Mouse (Mus musculus): ENCODE results near the gene Txn1. TPM values are rescaled to one million over a fixed set of nuclear protein-coding genes. Genes with fewer than 3 reads are reported as not detected.

Txn1 gene
- polyA plus RNA-seq, 1 experiment from 2014 or later, result 314 TPM

DNA sequence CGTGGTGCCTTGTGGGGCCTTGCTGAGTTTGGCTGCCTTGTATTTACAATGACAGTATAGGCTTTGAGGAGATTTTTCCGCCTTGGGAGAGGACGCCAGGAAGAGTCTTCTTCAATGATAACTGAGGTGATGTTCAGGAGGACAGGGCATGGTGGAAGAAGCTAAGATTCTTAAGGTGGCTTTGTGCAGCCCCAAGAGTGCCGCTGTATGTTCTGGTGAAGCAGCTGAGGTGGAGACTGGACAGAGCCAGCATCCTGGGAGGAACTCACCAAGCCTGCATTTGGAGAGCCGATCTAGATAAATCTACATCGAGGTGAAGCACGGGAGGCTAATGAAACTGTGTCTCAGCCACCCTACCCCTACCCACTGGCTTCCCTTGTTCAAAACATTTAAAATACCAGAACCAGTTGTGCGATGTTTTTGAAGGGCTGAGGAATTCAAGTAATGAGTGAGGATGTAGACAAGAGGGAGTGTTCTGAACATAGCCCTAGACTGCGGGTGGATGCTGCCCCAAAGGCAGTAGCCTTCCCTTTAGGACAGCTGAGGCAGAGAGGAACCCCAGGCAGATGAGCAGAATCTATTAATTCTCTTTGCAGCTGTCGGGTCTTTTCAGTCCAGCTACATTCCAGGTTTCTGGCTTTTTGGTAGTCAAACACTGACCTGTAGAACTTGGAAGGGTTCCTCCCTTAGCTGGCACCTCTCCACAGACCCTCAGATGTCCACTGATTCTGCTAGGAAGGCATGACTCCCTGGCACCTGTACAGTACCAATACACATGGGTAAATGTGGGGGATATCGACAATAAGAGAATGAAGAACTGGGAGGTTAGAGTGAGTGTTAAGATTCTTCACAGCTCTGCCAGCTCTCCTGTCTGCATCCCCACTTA is 1.2 kb upstream of the Txn1 start:
- Histone ChIP-seq H3K27me3 (no peaks in the 10 kb centered on the region), H3K4me1 (peaks cover 24% of the 10 kb centered on the region), H3K9ac (no peak overlapping the region), H3K4me2 (replicated peaks) (peak overlapping the region; percentile 72), H3K36me3 (no peaks in the 10 kb centered on the region), H3K27ac (peak overlapping the region; percentile 81; the same call in 1 of the 2 replicates), H3K9me3 (replicated peaks) (no peaks in the 10 kb centered on the region), H3K4me3 (peak overlapping the region; percentile 81)
- 53% methylated on average over 11 of the region's 11 CpGs for WGBS
- ATAC-seq (ENCODE audit: low FRiP score), result no peak

GRCm38 (mm10) chr4:57955544-57955958 is 660 bp downstream of the Txn1 start:
- peak; percentile 49 for ATAC-seq (ENCODE audit: low FRiP score)
- Histone ChIP-seq H3K36me3 (peaks cover 16% of the 10 kb centered on the region), H3K27ac (peak overlapping the region; percentile 89), H3K27me3 (no peaks in the 10 kb centered on the region), H3K9ac (peak overlapping the region; percentile 85), H3K4me2 (replicated peaks) (peak overlapping the region; percentile 72), H3K4me3 (peak overlapping the region; percentile 81), H3K4me1 (peaks cover 24% of the 10 kb centered on the region), H3K9me3 (replicated peaks) (peaks cover 10% of the 10 kb centered on the region)
- WGBS, result under 1% methylated on average over 25 of the region's 25 CpGs

DNA sequence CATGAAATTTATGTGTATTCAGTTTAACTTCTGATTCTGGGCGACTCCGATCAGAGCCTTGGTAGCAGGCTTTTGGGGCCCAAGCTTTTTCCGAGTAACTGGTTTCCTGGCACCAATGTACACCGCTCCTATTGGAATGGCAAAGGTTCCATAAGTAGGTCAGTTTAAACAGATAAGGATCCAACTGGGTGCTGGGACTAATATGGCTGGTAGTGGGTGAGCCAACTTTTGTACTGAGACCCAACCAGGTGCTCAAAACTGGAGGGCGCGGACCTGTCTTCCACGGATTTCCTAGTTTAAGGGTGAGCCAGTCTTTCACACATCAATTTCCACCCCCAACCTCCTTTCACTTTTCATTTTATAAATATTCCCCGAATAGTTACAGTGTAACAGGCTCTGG is 1.2 kb downstream of the Txn1 start:
- H3K27me3 ChIP-seq, result no peaks in the 10 kb centered on the region
- peaks cover 22% of the 10 kb centered on the region for H3K36me3 ChIP-seq
- 72% methylated on average over 8 of the region's 8 CpGs for WGBS
- H3K9ac ChIP-seq, result peak overlapping the region; percentile 85; the same call in 1 of the 2 replicates
- peak overlapping the region; percentile 81 for H3K4me3 ChIP-seq
- H3K27ac ChIP-seq, result no peak overlapping the region
- peak overlapping the region; percentile 72 for H3K4me2 ChIP-seq (replicated peaks)
- peaks cover 24% of the 10 kb centered on the region for H3K4me1 ChIP-seq
- H3K9me3 ChIP-seq (replicated peaks), result peaks cover 10% of the 10 kb centered on the region
- no peak for ATAC-seq (ENCODE audit: low FRiP score)

DNA sequence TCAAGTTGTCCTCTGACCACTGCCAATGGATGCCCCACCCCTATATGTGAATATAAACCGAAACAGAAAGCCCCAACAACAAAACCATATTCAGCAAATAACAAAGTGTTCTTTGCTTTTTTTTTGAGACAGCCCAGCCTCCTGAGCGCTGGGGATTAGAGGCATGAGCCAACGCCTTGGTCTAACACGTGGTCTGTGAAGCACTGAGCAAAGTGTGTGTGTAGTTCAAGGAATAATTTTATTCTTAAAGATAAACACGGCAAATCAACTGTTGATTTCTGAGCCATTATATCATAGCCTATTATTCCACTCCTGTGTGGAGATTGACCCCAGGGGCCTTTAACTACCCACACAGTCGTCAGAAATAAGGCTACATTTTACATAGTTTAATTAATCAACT is 1.6 kb downstream of the Txn1 start:
- peaks cover 10% of the 10 kb centered on the region for H3K9me3 ChIP-seq (replicated peaks)
- H3K4me3 ChIP-seq, result peak overlapping the region; percentile 81; the same call in 1 of the 2 replicates
- WGBS, result 87% methylated on average over 6 of the region's 6 CpGs
- peaks cover 26% of the 10 kb centered on the region for H3K36me3 ChIP-seq
- H3K4me2 ChIP-seq (replicated peaks), result peak overlapping the region; percentile 72
- H3K9ac ChIP-seq, result no peak overlapping the region
- peaks cover 24% of the 10 kb centered on the region for H3K4me1 ChIP-seq
- H3K27ac ChIP-seq, result no peak overlapping the region
- no peaks in the 10 kb centered on the region for H3K27me3 ChIP-seq
- no peak for ATAC-seq (ENCODE audit: low FRiP score)

DNA sequence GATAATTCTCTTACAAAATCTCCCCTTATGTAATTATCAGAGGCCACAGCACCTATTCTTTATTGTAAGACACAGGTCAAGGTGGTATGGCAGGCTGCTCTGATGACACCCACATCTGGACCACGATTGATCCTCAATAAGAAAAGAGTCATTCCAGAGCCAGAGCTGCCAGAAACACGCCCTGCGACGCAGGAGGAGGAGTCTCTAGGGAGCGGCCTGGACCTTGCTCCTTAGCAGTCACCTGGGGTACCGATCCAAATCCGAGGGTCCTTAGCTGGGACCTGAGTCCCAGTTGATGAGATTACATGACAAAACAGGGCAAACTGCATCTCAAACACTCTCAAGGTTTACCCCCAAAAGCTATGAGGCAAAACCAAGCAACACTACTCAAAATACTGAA is 2.4 kb downstream of the Txn1 start:
- Histone ChIP-seq H3K27ac (no peak overlapping the region), H3K27me3 (no peaks in the 10 kb centered on the region), H3K4me2 (replicated peaks) (no peak overlapping the region), H3K9me3 (replicated peaks) (peaks cover 10% of the 10 kb centered on the region), H3K4me3 (no peak overlapping the region), H3K9ac (peak overlapping the region; percentile 35; the same call in 1 of the 2 replicates), H3K4me1 (peaks cover 24% of the 10 kb centered on the region), H3K36me3 (peaks cover 34% of the 10 kb centered on the region)
- no peak for ATAC-seq (ENCODE audit: low FRiP score)
- 81% methylated on average over 7 of the region's 7 CpGs for WGBS

DNA sequence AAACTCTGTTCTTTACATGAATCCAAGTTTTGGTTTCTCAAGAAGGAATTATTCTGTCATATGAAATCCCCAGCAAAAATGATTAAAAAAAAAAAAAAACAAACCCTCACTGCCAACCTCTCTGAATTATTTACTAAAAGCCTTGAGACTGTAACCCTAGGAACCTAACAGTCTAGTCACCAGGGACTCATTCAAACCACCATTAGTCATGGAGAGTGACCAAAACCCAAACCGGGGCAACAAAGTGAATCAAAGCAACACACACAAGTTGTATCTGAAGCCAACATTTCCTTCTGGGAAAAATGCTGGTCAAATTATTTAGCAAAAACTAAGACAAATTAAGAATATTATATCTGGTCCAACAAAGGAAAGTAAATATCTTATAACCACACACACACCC is 3.3 kb downstream of the Txn1 start:
- WGBS, result 86% methylated on average over 1 of the region's 1 CpGs

GRCm38 (mm10) chr4:57952416-57952815 is 3.8 kb downstream of the Txn1 start:
- Histone ChIP-seq H3K36me3 (peaks cover 48% of the 10 kb centered on the region), H3K27ac (no peak overlapping the region), H3K9ac (no peak overlapping the region), H3K4me3 (no peak overlapping the region), H3K4me1 (peaks cover 24% of the 10 kb centered on the region), H3K4me2 (replicated peaks) (no peak overlapping the region), H3K9me3 (replicated peaks) (peaks cover 10% of the 10 kb centered on the region), H3K27me3 (no peaks in the 10 kb centered on the region)
- WGBS, result 95% methylated on average over 3 of the region's 3 CpGs
- no peak for ATAC-seq (ENCODE audit: low FRiP score)

More for the DNA sequence above, 3.3 kb downstream of the Txn1 start:
- Histone ChIP-seq H3K9ac (no peak overlapping the region), H3K4me1 (peaks cover 24% of the 10 kb centered on the region), H3K27ac (no peak overlapping the region), H3K4me2 (replicated peaks) (no peak overlapping the region), H3K4me3 (no peak overlapping the region), H3K27me3 (no peaks in the 10 kb centered on the region), H3K36me3 (peaks cover 43% of the 10 kb centered on the region), H3K9me3 (replicated peaks) (peaks cover 10% of the 10 kb centered on the region)
- ATAC-seq (ENCODE audit: low FRiP score), result no peak

- Histone ChIP-seq H3K4me3 (no peak overlapping the region), H3K27me3 (no peaks in the 10 kb centered on the region), H3K9ac (no peak overlapping the region), H3K36me3 (peaks cover 62% of the 10 kb centered on the region), H3K4me1 (peaks cover 13% of the 10 kb centered on the region), H3K9me3 (replicated peaks) (peaks cover 10% of the 10 kb centered on the region), H3K4me2 (replicated peaks) (no peak overlapping the region), H3K27ac (no peak overlapping the region)
- 95% methylated on average over 6 of the region's 6 CpGs for WGBS
- ATAC-seq (ENCODE audit: low FRiP score), result no peak
Observed at GRCm38 (mm10) chr4:57949866-57950265, 6.3 kb downstream of the Txn1 start.

GRCm38 (mm10) chr4:57947476-57947875 is 8.7 kb downstream of the Txn1 start:
- peaks cover 10% of the 10 kb centered on the region for H3K9me3 ChIP-seq (replicated peaks)
- H3K4me3 ChIP-seq, result no peak overlapping the region
- 98% methylated on average over 4 of the region's 4 CpGs for WGBS
- H3K4me1 ChIP-seq, result no peaks in the 10 kb centered on the region
- ATAC-seq (ENCODE audit: low FRiP score), result no peak
- H3K36me3 ChIP-seq, result peaks cover 81% of the 10 kb centered on the region
- no peaks in the 10 kb centered on the region for H3K27me3 ChIP-seq
- H3K27ac ChIP-seq, result no peak overlapping the region
- H3K4me2 ChIP-seq (replicated peaks), result no peak overlapping the region
- H3K9ac ChIP-seq, result no peak overlapping the region

DNA sequence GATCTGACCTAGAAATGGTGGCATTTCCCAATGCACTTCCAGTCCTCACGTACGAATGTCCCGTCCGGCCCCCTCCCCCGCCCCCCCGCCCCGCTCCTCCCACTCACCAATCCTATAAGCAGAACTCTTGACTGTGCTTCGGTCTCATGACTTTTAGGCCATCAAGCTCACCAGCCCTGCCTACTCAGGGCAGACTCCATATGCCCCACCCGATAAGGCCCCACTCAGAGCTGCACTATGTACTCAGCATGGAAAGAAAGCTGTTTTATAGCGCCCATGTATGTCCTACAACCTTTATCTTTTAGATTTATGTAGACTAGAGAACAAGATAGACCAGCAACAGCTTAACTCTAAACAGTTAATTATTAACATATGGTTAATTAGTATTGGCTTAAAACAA is 9.2 kb downstream of the Txn1 start:
- H3K9ac ChIP-seq, result no peak overlapping the region
- peaks cover 83% of the 10 kb centered on the region for H3K36me3 ChIP-seq
- no peaks in the 10 kb centered on the region for H3K4me1 ChIP-seq
- 80% methylated on average over 10 of the region's 10 CpGs for WGBS
- no peak for ATAC-seq (ENCODE audit: low FRiP score)
- H3K9me3 ChIP-seq (replicated peaks), result peaks cover 10% of the 10 kb centered on the region
- no peak overlapping the region for H3K27ac ChIP-seq
- H3K27me3 ChIP-seq, result no peaks in the 10 kb centered on the region
- H3K4me3 ChIP-seq, result no peak overlapping the region
- no peak overlapping the region for H3K4me2 ChIP-seq (replicated peaks)

DNA sequence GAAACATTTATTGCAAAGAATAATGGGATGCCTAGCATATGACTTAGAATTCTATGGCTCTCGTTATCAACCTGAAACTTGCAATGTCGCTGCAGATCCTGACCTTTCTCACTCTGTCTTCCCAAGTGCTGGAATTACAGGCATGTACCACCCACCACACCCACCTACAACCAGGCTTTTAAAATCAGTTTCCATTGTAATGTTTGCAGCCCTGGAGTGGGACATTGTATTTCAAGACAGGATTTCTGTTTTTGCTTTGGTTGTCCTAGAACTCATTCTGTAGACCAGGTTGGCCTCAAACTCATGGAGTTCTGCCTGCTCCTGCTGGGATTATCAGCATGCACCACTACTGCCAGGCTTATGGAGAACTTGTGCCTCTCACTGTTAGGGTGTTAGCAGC is 13.3 kb downstream of the Txn1 start:
- no peak for ATAC-seq (ENCODE audit: low FRiP score)

DNA sequence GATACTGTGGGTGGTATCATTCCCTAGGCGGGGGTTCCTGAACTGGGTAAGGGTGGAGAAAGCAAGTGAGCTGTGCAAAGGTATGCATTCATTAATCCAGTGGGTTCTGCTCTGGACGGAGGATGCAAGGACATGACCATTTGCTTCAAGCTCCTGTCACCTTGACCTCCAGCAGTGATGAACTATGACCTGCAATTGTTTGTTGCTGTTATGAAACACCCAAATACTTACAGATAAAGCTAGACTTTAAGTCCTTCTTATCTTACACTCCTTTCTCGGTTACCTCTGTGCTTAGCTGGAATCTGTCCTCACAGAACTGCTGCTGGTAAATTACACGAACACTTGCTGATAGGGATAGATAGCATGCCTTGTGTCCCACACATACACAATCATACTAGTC is 15.6 kb downstream of the Txn1 start:
- no peaks in the 10 kb centered on the region for H3K9me3 ChIP-seq (replicated peaks)
- H3K4me3 ChIP-seq, result no peak overlapping the region
- no peak overlapping the region for H3K27ac ChIP-seq
- H3K27me3 ChIP-seq, result no peaks in the 10 kb centered on the region
- H3K4me1 ChIP-seq, result no peaks in the 10 kb centered on the region
- H3K4me2 ChIP-seq (replicated peaks), result no peak overlapping the region
- ATAC-seq (ENCODE audit: low FRiP score), result no peak
- 92% methylated on average over 4 of the region's 4 CpGs for WGBS
- H3K36me3 ChIP-seq, result peaks cover 31% of the 10 kb centered on the region
- H3K9ac ChIP-seq, result no peak overlapping the region

More for the DNA sequence above, 13.3 kb downstream of the Txn1 start:
- WGBS, result 94% methylated on average over 2 of the region's 2 CpGs
- H3K4me3 ChIP-seq, result no peak overlapping the region
- H3K4me2 ChIP-seq (replicated peaks), result no peak overlapping the region
- no peaks in the 10 kb centered on the region for H3K4me1 ChIP-seq
- H3K9ac ChIP-seq, result no peak overlapping the region
- H3K36me3 ChIP-seq, result peaks cover 46% of the 10 kb centered on the region
- H3K9me3 ChIP-seq (replicated peaks), result no peaks in the 10 kb centered on the region
- no peak overlapping the region for H3K27ac ChIP-seq
- H3K27me3 ChIP-seq, result no peaks in the 10 kb centered on the region

- Histone ChIP-seq H3K27me3 (no peaks in the 10 kb centered on the region), H3K36me3 (peaks cover 6% of the 10 kb centered on the region), H3K9ac (no peak overlapping the region), H3K27ac (no peak overlapping the region), H3K4me3 (no peak overlapping the region), H3K9me3 (replicated peaks) (0 out of 2 replicates have a peak, but pooled peaks cover 6% of the 10 kb centered on the region), H3K4me2 (replicated peaks) (no peak overlapping the region), H3K4me1 (no peaks in the 10 kb centered on the region)
- ATAC-seq (ENCODE audit: low FRiP score), result no peak
- 87% methylated on average over 6 of the region's 6 CpGs for WGBS
Observed at GRCm38 (mm10) chr4:57937292-57937691, 18.9 kb downstream of the Txn1 start.
